Mouse (Mus musculus): ENCODE measurements around the gene Nectin2. TPM values are rescaled to one million over a fixed set of nuclear protein-coding genes. Genes with fewer than 3 reads are reported as not detected.

Nectin2 gene
- polyA plus RNA-seq, 1 experiment from 2014 or later: 138 TPM

GRCm38 (mm10) chr7:19781741-19782140, 31.5 kb upstream of the Nectin2 start:
- DNase-seq (ENCODE audit: low spot score): no peak
- Histone ChIP-seq H3K4me1 (peaks cover 5% of the 10 kb centered on the region; the same call in 1 of the 2 replicates), H3K9me3 (no peaks in the 10 kb centered on the region; the same call in 1 of the 2 replicates), H3K36me3 (no peaks in the 10 kb centered on the region), H3K27me3 (ENCODE audit: insufficient read depth, poor library complexity, severe bottlenecking) (no peaks in the 10 kb centered on the region), H3K4me3 (no peak overlapping the region), H3K27ac (no peak overlapping the region)
- 82% methylated on average over 7 of the region's 7 CpGs for WGBS

- Histone ChIP-seq H3K4me1 (no peaks in the 10 kb centered on the region), H3K4me3 (no peak overlapping the region), H3K36me3 (no peaks in the 10 kb centered on the region), H3K9me3 (no peaks in the 10 kb centered on the region; the same call in 1 of the 2 replicates), H3K27me3 (ENCODE audit: insufficient read depth, poor library complexity, severe bottlenecking) (no peaks in the 10 kb centered on the region), H3K27ac (no peak overlapping the region)
- 77% methylated on average over 4 of the region's 4 CpGs for WGBS
- no peak for DNase-seq (ENCODE audit: low spot score)
Measured at GRCm38 (mm10) chr7:19779903-19780302, 29.6 kb upstream of the Nectin2 start.

GRCm38 (mm10) chr7:19778645-19779044, 28.4 kb upstream of the Nectin2 start:
- Histone ChIP-seq H3K36me3 (no peaks in the 10 kb centered on the region), H3K27me3 (ENCODE audit: insufficient read depth, poor library complexity, severe bottlenecking) (no peaks in the 10 kb centered on the region), H3K4me1 (peaks cover 2% of the 10 kb centered on the region; the same call in 1 of the 2 replicates), H3K9me3 (no peaks in the 10 kb centered on the region; the same call in 1 of the 2 replicates), H3K27ac (no peak overlapping the region), H3K4me3 (no peak overlapping the region)
- no peak for DNase-seq (ENCODE audit: low spot score)
- 81% methylated on average over 8 of the region's 8 CpGs for whole genome bisulfite sequencing

GRCm38 (mm10) chr7:19777049-19777723, 26.9 kb upstream of the Nectin2 start:
- DNase-seq (ENCODE audit: low spot score): no peak
- H3K9me3 ChIP-seq: no peaks in the 10 kb centered on the region; the same call in 1 of the 2 replicates
- no peak overlapping the region for H3K4me3 ChIP-seq
- H3K36me3 ChIP-seq: no peaks in the 10 kb centered on the region
- no peaks in the 10 kb centered on the region for H3K27me3 ChIP-seq (ENCODE audit: insufficient read depth, poor library complexity, severe bottlenecking)
- H3K4me1 ChIP-seq: peaks cover 8% of the 10 kb centered on the region; the same call in 1 of the 2 replicates
- 83% methylated on average over 11 of the region's 11 CpGs for WGBS
- H3K27ac ChIP-seq: no peak overlapping the region

- Histone ChIP-seq H3K4me3 (peak overlapping the region; percentile 74; the same call in 1 of the 2 replicates), H3K9me3 (no peaks in the 10 kb centered on the region), H3K27me3 (ENCODE audit: insufficient read depth, poor library complexity, severe bottlenecking) (peaks cover 8% of the 10 kb centered on the region; the same call in 1 of the 2 replicates), H3K4me1 (peaks cover 47% of the 10 kb centered on the region), H3K27ac (peak overlapping the region; percentile 93), H3K36me3 (no peaks in the 10 kb centered on the region)
- 55% methylated on average over 4 of the region's 4 CpGs for WGBS
- DNase-seq (ENCODE audit: low spot score): no peak
Measured at GRCm38 (mm10) chr7:19771682-19772081, 21.4 kb upstream of the Nectin2 start.

- H3K36me3 ChIP-seq: peaks cover 6% of the 10 kb centered on the region; the same call in 1 of the 2 replicates
- H3K4me3 ChIP-seq: peak within 1 kb of the TSS; percentile 74
- H3K9me3 ChIP-seq: no peaks in the 10 kb centered on the region
- H3K4me1 ChIP-seq: peaks cover 47% of the 10 kb centered on the region
- no peak for DNase-seq (ENCODE audit: low spot score)
- H3K27ac ChIP-seq: peak within 1 kb of the TSS; percentile 93
- H3K27me3 ChIP-seq (ENCODE audit: insufficient read depth, poor library complexity, severe bottlenecking): peaks cover 8% of the 10 kb centered on the region; the same call in 1 of the 2 replicates
- under 1% methylated on average over 9 of the region's 9 CpGs for WGBS
Measured at GRCm38 (mm10) chr7:19770984-19771391, 20.7 kb upstream of the Nectin2 start, which contains the start of gene Bcam. TSS of gene Bcam (minus strand) at chr7:19771016.

- Histone ChIP-seq H3K36me3 (peaks cover 12% of the 10 kb centered on the region), H3K4me1 (peaks cover 47% of the 10 kb centered on the region), H3K27me3 (ENCODE audit: insufficient read depth, poor library complexity, severe bottlenecking) (peaks cover 8% of the 10 kb centered on the region; the same call in 1 of the 2 replicates), H3K9me3 (no peaks in the 10 kb centered on the region), H3K27ac (peak overlapping the region; percentile 93), H3K4me3 (peak overlapping the region; percentile 74)
- WGBS: under 1% methylated on average over 28 of the region's 28 CpGs
- peak; percentile 95 for DNase-seq (ENCODE audit: low spot score)
Measured at GRCm38 (mm10) chr7:19770375-19770754, 20.1 kb upstream of the Nectin2 start.

GRCm38 (mm10) chr7:19769434-19770374, 19.4 kb upstream of the Nectin2 start:
- Histone ChIP-seq H3K4me1 (peaks cover 47% of the 10 kb centered on the region), H3K4me3 (peak overlapping the region; percentile 74), H3K27me3 (ENCODE audit: insufficient read depth, poor library complexity, severe bottlenecking) (peaks cover 8% of the 10 kb centered on the region; the same call in 1 of the 2 replicates), H3K36me3 (peaks cover 17% of the 10 kb centered on the region), H3K27ac (peak overlapping the region; percentile 93), H3K9me3 (no peaks in the 10 kb centered on the region)
- DNase-seq (ENCODE audit: low spot score): peak; percentile 77
- 7% methylated on average over 16 of the region's 16 CpGs for WGBS

GRCm38 (mm10) chr7:19769001-19769400, 18.7 kb upstream of the Nectin2 start:
- Histone ChIP-seq H3K36me3 (peaks cover 24% of the 10 kb centered on the region), H3K4me1 (peaks cover 51% of the 10 kb centered on the region), H3K4me3 (peak overlapping the region; percentile 74), H3K9me3 (no peaks in the 10 kb centered on the region), H3K27ac (peak overlapping the region; percentile 93), H3K27me3 (ENCODE audit: insufficient read depth, poor library complexity, severe bottlenecking) (peaks cover 8% of the 10 kb centered on the region; the same call in 1 of the 2 replicates)
- WGBS: 11% methylated on average over 4 of the region's 4 CpGs
- DNase-seq (ENCODE audit: low spot score): no peak

GRCm38 (mm10) chr7:19768251-19768650, 18.0 kb upstream of the Nectin2 start:
- peaks cover 8% of the 10 kb centered on the region; the same call in 1 of the 2 replicates for H3K27me3 ChIP-seq (ENCODE audit: insufficient read depth, poor library complexity, severe bottlenecking)
- DNase-seq (ENCODE audit: low spot score): no peak
- H3K36me3 ChIP-seq: peaks cover 32% of the 10 kb centered on the region
- peaks cover 51% of the 10 kb centered on the region for H3K4me1 ChIP-seq
- H3K4me3 ChIP-seq: peak overlapping the region; percentile 74
- H3K27ac ChIP-seq: peak overlapping the region; percentile 93
- WGBS: 42% methylated on average over 14 of the region's 14 CpGs
- H3K9me3 ChIP-seq: no peaks in the 10 kb centered on the region

GRCm38 (mm10) chr7:19764581-19764980, 14.3 kb upstream of the Nectin2 start:
- Histone ChIP-seq H3K27me3 (ENCODE audit: insufficient read depth, poor library complexity, severe bottlenecking) (peaks cover 8% of the 10 kb centered on the region; the same call in 1 of the 2 replicates), H3K9me3 (no peaks in the 10 kb centered on the region), H3K4me3 (no peak overlapping the region), H3K36me3 (peaks cover 62% of the 10 kb centered on the region), H3K27ac (no peak overlapping the region), H3K4me1 (peaks cover 45% of the 10 kb centered on the region)
- DNase-seq (ENCODE audit: low spot score): no peak
- WGBS: 93% methylated on average over 9 of the region's 9 CpGs

GRCm38 (mm10) chr7:19763829-19764477, 13.7 kb upstream of the Nectin2 start:
- H3K4me1 ChIP-seq: peaks cover 39% of the 10 kb centered on the region
- H3K36me3 ChIP-seq: peaks cover 68% of the 10 kb centered on the region
- H3K9me3 ChIP-seq: no peaks in the 10 kb centered on the region
- H3K27me3 ChIP-seq (ENCODE audit: insufficient read depth, poor library complexity, severe bottlenecking): peaks cover 1% of the 10 kb centered on the region; the same call in 1 of the 2 replicates
- no peak overlapping the region for H3K4me3 ChIP-seq
- DNase-seq (ENCODE audit: low spot score): no peak
- 80% methylated on average over 13 of the region's 13 CpGs for WGBS
- no peak overlapping the region for H3K27ac ChIP-seq
